Mouse (Mus musculus) midbrain, embryonic 16.5 days (tissue): ENCODE measurements at regions not wholly inside any gene's neighbourhood (a gene's known extent, or its start where the extent isn't known, plus 50 kb on each side); places are given as distances from the start of the nearest gene placed in this dataset.
A peak's percentile ranks its signal among the peaks of the same experiment; 100 is the strongest.

ENCODE experiments used
- ATAC-seq: fragments of 200-750 bp; cut with Nextera tagmentation; 2 replicates; pipeline ENCODE4 v1.8.0; 2017; ENCODE audit warnings: moderate TSS enrichment
- H3K27ac ChIP-seq: fragments of 300-500 bp; sonication (generic); 2 replicates; pipeline ENCODE4 v1.5.1; 2014; ENCODE audit warnings: mild to moderate bottlenecking, low read length, mixed read lengths
- H3K27me3 ChIP-seq: fragments of 300-500 bp; sonication (generic); 2 replicates; pipeline ENCODE4 v1.6.1; 2014; ENCODE audit warnings: low read depth, low read length, mixed read lengths; ENCODE audit not compliant: control insufficient read depth, insufficient read depth
- H3K36me3 ChIP-seq: fragments of 300-500 bp; sonication (generic); 2 replicates; pipeline ENCODE4 v1.6.1; 2014; ENCODE audit warnings: mild to moderate bottlenecking, low read length, moderate library complexity, mixed read lengths; ENCODE audit not compliant: control insufficient read depth, insufficient read depth
- H3K4me1 ChIP-seq: fragments of 300-500 bp; sonication (generic); 2 replicates; pipeline ENCODE4 v1.6.1; 2014; ENCODE audit warnings: mild to moderate bottlenecking, low read length, mixed read lengths; ENCODE audit not compliant: control insufficient read depth, insufficient read depth
- H3K4me2 ChIP-seq: fragments of 300-500 bp; sonication (generic); 2 replicates; pipeline ENCODE4 v1.6.1; 2014; ENCODE audit warnings: mild to moderate bottlenecking, low read length, mixed read lengths
- H3K4me3 ChIP-seq: fragments of 300-500 bp; sonication (generic); 2 replicates; pipeline ENCODE4 v1.5.1; 2014; ENCODE audit warnings: low read depth, mild to moderate bottlenecking, low read length, moderate library complexity, mixed read lengths
- H3K9ac ChIP-seq: fragments of 300-500 bp; sonication (generic); 2 replicates; pipeline ENCODE4 v1.6.1; 2014; ENCODE audit warnings: low read depth, low read length, mixed read lengths
- H3K9me3 ChIP-seq: fragments of 300-500 bp; sonication (generic); replicated peaks from 2 replicates; pipeline ENCODE4 v1.6.1; 2014; ENCODE audit warnings: mild to moderate bottlenecking, low read length, mixed read lengths; ENCODE audit not compliant: control insufficient read depth, poor library complexity, severe bottlenecking
- WGBS: fragments of 180-500 bp; shearing (Covaris S2); extraction: QIAGEN DNeasy Blood & Tissue Kit; methylation state at CpG from one replicate; pipeline ENCODE4 v1.1.7; 2014; 5-methylcytosine and 5-hydroxymethylcytosine counted together

DNA sequence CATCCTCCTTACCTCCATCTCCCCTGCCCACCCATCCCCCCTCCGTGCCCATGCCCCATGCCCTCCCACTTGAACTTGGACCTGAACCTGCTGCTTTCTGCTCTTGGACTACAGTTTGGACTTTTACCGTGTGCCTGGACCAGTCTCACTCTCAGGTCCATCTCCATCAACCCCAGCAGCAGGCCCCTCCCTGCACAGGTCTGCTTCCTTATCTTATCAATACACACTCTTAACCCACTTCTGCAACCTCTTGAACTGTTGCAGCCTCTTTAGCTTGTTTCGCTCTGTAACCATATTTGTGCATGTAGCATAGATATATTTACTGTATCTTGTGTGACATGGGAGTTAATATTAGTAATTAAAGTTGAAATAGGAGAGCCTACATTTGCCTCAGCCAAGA lies 457.8 kb upstream of the Kcnab2 start:
- H3K4me1 ChIP-seq: no peaks in the 10 kb centered on the region
- H3K9me3 ChIP-seq: no peaks in the 10 kb centered on the region
- H3K36me3 ChIP-seq: no peaks in the 10 kb centered on the region
- no peak overlapping the region for H3K4me3 ChIP-seq
- H3K27ac ChIP-seq: no peak overlapping the region
- 91% methylated on average over 3 of the region's 3 CpGs for WGBS
- H3K9ac ChIP-seq: no peak overlapping the region
- no peak for ATAC-seq
- no peaks in the 10 kb centered on the region for H3K27me3 ChIP-seq
- no peak overlapping the region for H3K4me2 ChIP-seq

DNA sequence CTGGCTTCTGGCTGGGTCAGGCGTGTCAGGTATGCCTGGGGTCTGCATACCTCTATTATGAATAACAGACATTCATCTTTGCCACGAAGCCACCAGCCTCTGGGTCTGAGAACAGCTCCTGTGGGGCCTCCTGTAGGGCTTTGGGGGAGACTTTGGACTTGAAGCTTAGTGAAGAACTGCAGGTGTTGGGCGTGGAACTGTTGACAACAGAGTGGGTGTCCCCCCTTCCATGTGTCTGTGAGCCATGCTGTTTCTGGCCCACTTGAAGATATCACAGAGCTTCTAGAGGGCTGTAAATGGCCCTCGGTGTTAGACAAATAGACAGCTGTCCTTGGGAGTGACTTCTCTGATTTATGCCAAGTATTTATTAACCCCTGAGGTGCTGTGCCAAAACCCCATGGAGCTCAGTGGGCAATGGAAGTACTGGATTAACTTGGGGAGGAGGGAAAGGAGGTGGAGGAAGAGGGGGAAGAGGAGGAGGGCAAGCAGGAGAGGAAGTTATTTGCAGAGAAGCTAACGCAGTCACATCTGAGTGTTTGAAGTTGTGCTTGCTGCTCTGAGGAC lies 450.8 kb upstream of the Kcnab2 start:
- no peak for ATAC-seq
- no peak overlapping the region for H3K9ac ChIP-seq
- peaks cover 5% of the 10 kb centered on the region; the same call in 1 of the 2 replicates for H3K9me3 ChIP-seq
- no peak overlapping the region for H3K27ac ChIP-seq
- H3K4me2 ChIP-seq: no peak overlapping the region
- no peak overlapping the region for H3K4me3 ChIP-seq
- no peaks in the 10 kb centered on the region for H3K27me3 ChIP-seq
- 72% methylated on average over 5 of the region's 5 CpGs for WGBS
- H3K4me1 ChIP-seq: peaks cover 7% of the 10 kb centered on the region
- H3K36me3 ChIP-seq: no peaks in the 10 kb centered on the region

DNA sequence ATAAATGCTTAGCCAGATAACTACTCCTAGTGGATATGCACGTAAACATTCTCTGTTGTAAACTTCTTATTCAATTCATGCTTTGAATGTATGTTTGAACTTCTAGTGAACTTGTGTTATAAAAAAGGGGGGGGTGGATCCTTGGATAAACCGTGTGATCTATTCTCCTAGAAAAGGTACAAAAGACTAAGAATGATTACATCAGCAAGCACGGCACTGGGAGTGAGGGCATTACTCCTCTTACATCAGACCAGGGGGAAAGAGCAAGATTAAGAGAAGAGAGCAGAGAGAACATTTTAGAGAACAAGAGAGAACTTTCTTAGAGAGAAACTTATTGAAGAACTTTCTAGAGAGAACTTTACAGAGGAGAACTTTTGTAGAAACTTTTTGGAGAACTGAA lies 442.6 kb upstream of the Kcnab2 start:
- no peak for ATAC-seq
- H3K9ac ChIP-seq: no peak overlapping the region
- no peaks in the 10 kb centered on the region for H3K27me3 ChIP-seq
- peaks cover 11% of the 10 kb centered on the region for H3K4me1 ChIP-seq
- H3K4me2 ChIP-seq: no peak overlapping the region
- no peak overlapping the region for H3K27ac ChIP-seq
- 87% methylated on average over 3 of the region's 3 CpGs for WGBS
- H3K36me3 ChIP-seq: no peaks in the 10 kb centered on the region
- no peak overlapping the region for H3K4me3 ChIP-seq
- H3K9me3 ChIP-seq: no peaks in the 10 kb centered on the region

DNA sequence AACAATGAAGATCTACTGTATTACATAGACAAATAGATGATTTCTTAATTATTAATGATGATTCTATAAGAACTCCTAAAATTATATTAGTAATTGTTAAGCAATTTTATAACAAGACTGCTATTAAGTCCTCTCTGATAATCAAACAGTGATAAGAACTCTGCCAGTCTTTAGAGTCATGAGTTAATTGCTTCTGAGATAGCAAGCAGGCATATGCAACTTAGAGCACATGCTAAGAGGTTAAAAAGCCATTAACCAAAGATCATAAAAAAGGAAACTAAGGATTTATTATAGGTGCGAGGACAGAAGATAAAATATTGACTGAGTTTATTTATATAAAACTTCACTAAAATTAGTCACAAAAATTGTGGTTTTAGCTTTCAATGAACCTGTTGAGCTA lies 442.2 kb upstream of the Kcnab2 start:
- no peak overlapping the region for H3K27ac ChIP-seq
- 90% methylated on average over 1 of the region's 1 CpGs for WGBS
- no peaks in the 10 kb centered on the region for H3K27me3 ChIP-seq
- no peak overlapping the region for H3K9ac ChIP-seq
- no peak for ATAC-seq
- H3K4me2 ChIP-seq: no peak overlapping the region
- no peaks in the 10 kb centered on the region for H3K9me3 ChIP-seq
- H3K4me3 ChIP-seq: no peak overlapping the region
- peaks cover 11% of the 10 kb centered on the region for H3K4me1 ChIP-seq
- no peaks in the 10 kb centered on the region for H3K36me3 ChIP-seq

DNA sequence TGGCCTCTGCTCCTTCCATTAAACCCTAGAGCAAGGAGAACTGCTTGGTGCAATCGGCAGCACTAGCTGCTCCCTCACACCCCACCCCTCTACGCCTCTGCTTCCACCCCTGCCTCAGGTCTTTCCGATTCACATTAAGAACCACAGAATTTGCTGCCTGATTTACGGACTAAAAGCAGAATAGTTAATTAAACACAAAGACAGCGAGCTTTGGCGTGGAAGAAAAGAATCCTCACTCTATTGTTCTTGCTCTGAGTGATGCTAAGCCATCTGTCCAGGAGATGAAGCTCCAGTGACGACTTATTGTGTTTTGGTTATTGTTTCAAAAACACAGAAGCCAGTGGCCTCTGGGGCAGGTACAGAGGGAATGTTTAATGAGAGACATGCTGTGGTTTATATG lies 438.9 kb upstream of the Kcnab2 start:
- 4% methylated on average over 7 of the region's 7 CpGs for WGBS
- H3K27me3 ChIP-seq: no peaks in the 10 kb centered on the region
- H3K4me3 ChIP-seq: no peak overlapping the region
- peaks cover 16% of the 10 kb centered on the region for H3K4me1 ChIP-seq
- no peaks in the 10 kb centered on the region for H3K36me3 ChIP-seq
- ATAC-seq: no peak
- peak overlapping the region; percentile 68 for H3K27ac ChIP-seq
- no peaks in the 10 kb centered on the region for H3K9me3 ChIP-seq
- peak overlapping the region; percentile 21; the same call in 1 of the 2 replicates for H3K4me2 ChIP-seq
- peak overlapping the region; percentile 2; the same call in 1 of the 2 replicates for H3K9ac ChIP-seq

DNA sequence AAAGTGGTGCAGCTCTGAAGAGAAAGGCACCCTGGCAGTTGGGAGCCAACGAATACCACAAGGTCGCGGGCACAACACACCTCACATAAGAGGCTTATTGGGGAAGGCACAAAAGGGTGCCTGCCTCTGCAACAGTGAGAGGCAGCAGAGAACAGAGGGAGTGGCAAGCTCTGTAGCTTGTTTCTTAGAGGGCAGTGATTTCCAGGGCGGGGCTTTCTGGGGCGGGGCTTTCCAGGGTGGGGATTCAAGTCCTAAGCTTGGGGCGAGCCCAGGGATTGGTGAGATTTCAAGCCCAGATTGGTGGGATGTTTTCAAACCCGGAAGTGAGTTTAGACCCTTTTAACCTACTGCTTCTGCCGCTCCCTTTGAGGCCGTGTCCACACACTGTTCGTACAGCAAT lies 435.8 kb upstream of the Kcnab2 start:
- ATAC-seq: no peak
- Histone ChIP-seq H3K27me3 (no peaks in the 10 kb centered on the region), H3K9ac (peak overlapping the region; percentile 20; the same call in 1 of the 2 replicates)

DNA sequence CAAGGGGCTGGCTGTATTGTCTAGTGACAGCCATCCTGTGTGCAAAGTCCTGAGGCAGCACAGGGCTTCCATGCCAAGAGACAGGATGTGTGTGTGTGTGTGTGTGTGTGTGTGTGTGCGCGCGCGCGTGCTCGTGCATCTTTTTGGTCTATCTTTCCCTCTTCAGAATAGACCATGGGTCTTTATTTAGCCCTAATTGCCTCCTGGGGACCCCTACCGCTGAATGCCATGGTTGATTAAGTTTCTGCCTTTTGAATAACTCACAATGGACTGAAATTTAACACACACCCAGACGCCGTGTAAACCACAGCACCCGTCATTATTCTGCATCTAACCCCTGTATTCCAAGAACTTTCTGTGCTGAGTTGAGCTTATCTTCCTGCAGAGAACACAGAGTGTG lies 435.2 kb upstream of the Kcnab2 start:
- H3K27ac ChIP-seq: no peak overlapping the region
- ATAC-seq: no peak
- H3K4me3 ChIP-seq: no peak overlapping the region
- H3K4me1 ChIP-seq: peaks cover 16% of the 10 kb centered on the region
- WGBS: 27% methylated on average over 10 of the region's 10 CpGs
- no peak overlapping the region for H3K9ac ChIP-seq
- H3K36me3 ChIP-seq: no peaks in the 10 kb centered on the region
- H3K27me3 ChIP-seq: no peaks in the 10 kb centered on the region
- no peaks in the 10 kb centered on the region for H3K9me3 ChIP-seq
- no peak overlapping the region for H3K4me2 ChIP-seq

More for the DNA sequence above, 435.8 kb upstream of the Kcnab2 start:
- Histone ChIP-seq H3K36me3 (no peaks in the 10 kb centered on the region), H3K4me1 (peaks cover 16% of the 10 kb centered on the region), H3K4me3 (no peak overlapping the region), H3K27ac (no peak overlapping the region), H3K9me3 (no peaks in the 10 kb centered on the region), H3K4me2 (0 out of 2 replicates have a peak overlapping the region, but pooled peaks have one; percentile 18)
- 22% methylated on average over 10 of the region's 10 CpGs for WGBS

DNA sequence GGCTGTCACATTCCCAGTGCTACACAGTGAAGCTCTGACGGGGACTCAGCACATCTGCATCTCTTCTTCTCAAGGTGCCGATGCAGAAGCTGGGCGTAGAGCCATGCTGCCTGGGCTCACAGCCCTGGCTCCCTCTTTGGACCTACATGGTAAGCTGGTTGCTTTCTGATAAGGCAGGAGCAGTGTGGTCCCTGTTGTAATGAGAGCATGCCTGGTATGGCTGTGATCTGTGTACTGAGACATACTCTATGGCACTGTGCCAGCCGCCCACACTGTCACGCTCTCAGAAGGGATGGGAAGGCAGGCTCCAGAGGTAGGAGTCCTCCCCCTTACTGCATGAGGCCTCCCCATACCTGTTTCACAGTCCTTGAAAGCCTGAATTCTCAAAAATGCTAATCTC lies 430.6 kb upstream of the Kcnab2 start:
- Histone ChIP-seq H3K9ac (no peak overlapping the region), H3K4me3 (no peak overlapping the region), H3K36me3 (no peaks in the 10 kb centered on the region), H3K27ac (no peak overlapping the region), H3K9me3 (no peaks in the 10 kb centered on the region), H3K4me2 (no peak overlapping the region), H3K4me1 (0 out of 2 replicates have a peak, but pooled peaks cover 2% of the 10 kb centered on the region), H3K27me3 (no peaks in the 10 kb centered on the region)
- 68% methylated on average over 5 of the region's 5 CpGs for WGBS
- ATAC-seq: no peak

DNA sequence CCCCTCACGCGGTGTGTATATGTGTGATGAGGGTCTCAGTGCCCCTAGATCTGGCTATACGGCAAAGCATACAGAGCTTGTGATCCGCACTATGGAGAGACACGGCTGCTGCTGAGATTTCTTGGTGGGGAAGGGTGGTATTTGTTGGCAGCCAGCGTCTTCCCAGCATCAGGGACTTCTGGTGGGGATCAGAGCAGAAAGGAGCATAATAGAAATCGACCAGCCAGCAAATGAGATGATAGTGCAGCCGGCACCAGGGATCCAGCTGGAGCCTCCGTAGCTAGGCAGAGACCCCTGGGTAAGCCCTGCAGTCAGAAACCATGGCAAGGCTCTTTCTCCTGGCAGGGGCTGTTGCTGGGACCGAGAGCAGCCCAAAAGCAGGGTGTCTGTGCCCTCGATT lies 425.2 kb upstream of the Kcnab2 start:
- H3K27ac ChIP-seq: no peak overlapping the region
- H3K4me2 ChIP-seq: no peak overlapping the region
- 45% methylated on average over 11 of the region's 11 CpGs for WGBS
- no peaks in the 10 kb centered on the region for H3K27me3 ChIP-seq
- H3K9me3 ChIP-seq: no peaks in the 10 kb centered on the region
- no peaks in the 10 kb centered on the region for H3K36me3 ChIP-seq
- ATAC-seq: no peak
- no peak overlapping the region for H3K4me3 ChIP-seq
- H3K4me1 ChIP-seq: 0 out of 2 replicates have a peak, but pooled peaks cover 5% of the 10 kb centered on the region
- H3K9ac ChIP-seq: no peak overlapping the region
